Mouse (Mus musculus) monocyte, adult 5-6 weeks (primary cell): ENCODE results near the gene Rbbp7. TPM values are rescaled to one million over a fixed set of nuclear protein-coding genes. Genes with fewer than 3 reads are reported as not detected.
"Not testable (repeated sequence)": the region's sequence is repeated elsewhere in the genome, so short reads cannot be mapped to it uniquely, and the experiment has no call there.

Experiments used
- ATAC-seq: fragments of 153-309, 156-312 bp; replicated peaks from 2 replicates; pipeline ENCODE4 v1.8.0; 2017; ENCODE audit warnings: mild to moderate bottlenecking; ENCODE audit not compliant: low TSS enrichment, insufficient number of reproducible peaks, severe bottlenecking, poor library complexity, low FRiP score
- total RNA-seq: library from RNA; stranded (forward); fragments of 200-1000, 200-491, 200-594 nt; gene quantifications from 3 replicates; pipeline ENCODE4 v1.2.3, GENCODE M21; 2017

The Rbbp7 gene
- total RNA-seq, 1 experiment from 2014 or later: 130 TPM

GRCm38 (mm10) chrX:162788372-162788771 is 28.2 kb downstream of the Rbbp7 start:
- ATAC-seq: no peak

- ATAC-seq: not testable (repeated sequence)
Observed at GRCm38 (mm10) chrX:162791392-162791791, 31.2 kb downstream of the Rbbp7 start.

- ATAC-seq: no peak
Observed at GRCm38 (mm10) chrX:162800371-162800770, 40.2 kb downstream of the Rbbp7 start.

GRCm38 (mm10) chrX:162828016-162828415 is 67.8 kb downstream of the Rbbp7 start:
- ATAC-seq: no peak

Other genes starting within 250 kb of the Rbbp7 start
- gene Reps2, start 116.8 kb upstream of the Rbbp7 start, total RNA-seq: 3.7 to 13.7 TPM in 2 of 3 replicates, not detected in the other
- 37.4 to 52.6 TPM (median 50.8 TPM) in 3 replicates for gene Txlng, start 69.1 kb downstream of the Rbbp7 start, total RNA-seq
- 116 to 144 TPM (median 135 TPM) in 3 replicates for gene Syap1, start 128.0 kb downstream of the Rbbp7 start, total RNA-seq
- gene Ctps2, start 140.8 kb downstream of the Rbbp7 start, total RNA-seq: 94.2 to 133 TPM (median 113 TPM) in 3 replicates
- gene S100g, start 204.2 kb downstream of the Rbbp7 start, total RNA-seq: not detected in 3 replicates